Mouse (Mus musculus) layer of hippocampus, adult 8-10 months (tissue): ENCODE results near the gene Wfdc18. TPM values are rescaled to one million over a fixed set of nuclear protein-coding genes. Genes with fewer than 3 reads are reported as not detected.

Experiments
- DNase-seq, 2 experiments: peaks; one replicate each; pipeline ENCODE4 v3.0.0; 2022; ENCODE audit warnings: low spot score in 2 of 2
- total RNA-seq, 4 experiments: library from RNA; stranded (reverse); gene quantifications; 2 replicates each; pipeline ENCODE4 v1.2.4; 2022

Wfdc18 gene
- total RNA-seq, result not detected

DNA sequence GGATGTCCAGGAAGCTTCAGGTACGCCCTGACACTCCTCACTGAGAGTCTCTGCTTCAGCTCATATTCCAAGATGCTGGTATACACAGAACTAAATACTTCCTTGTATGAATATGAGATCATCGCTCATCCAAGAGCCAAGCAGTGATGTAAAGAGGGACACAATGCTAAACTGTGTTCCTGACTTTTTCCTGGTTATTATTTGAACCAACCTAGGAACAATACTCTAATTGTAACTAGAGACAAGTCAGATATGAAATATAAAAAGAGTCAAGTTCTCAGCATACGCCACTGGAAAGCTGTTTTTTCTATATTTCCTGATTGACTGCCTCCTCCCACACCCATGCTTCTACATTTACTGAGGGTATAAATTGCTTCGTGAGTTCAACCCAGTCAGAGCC lies at the start of gene Wfdc18:
Wfdc18 (plus strand) TSS at position 301 of the 400 bp plus-strand sequence.
- no peak for DNase-seq

DNA sequence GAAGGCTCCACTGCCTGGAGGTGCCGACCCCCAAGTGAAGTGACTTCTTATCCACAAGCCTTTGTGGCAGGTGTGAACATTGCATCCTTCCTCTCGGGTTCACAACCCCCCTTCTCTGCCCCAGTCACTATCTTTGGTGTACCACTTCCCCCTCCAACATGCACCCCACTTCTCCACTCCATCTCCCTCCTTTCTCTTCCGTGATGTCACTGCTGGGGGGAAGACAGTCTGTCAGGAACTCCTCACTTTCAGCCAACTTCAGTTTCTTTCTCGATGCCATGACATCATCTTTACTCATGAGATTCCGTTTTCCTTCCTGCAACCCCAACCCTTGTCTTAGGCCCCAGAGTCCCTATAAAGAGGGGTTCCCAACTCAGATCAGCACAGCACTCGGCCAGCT lies 46.6 kb upstream of the Wfdc18 start, which contains the start of gene Ccl4:
Ccl4 (plus strand) TSS at position 381 of the 400 bp plus-strand sequence.
- DNase-seq, result no peak

DNA sequence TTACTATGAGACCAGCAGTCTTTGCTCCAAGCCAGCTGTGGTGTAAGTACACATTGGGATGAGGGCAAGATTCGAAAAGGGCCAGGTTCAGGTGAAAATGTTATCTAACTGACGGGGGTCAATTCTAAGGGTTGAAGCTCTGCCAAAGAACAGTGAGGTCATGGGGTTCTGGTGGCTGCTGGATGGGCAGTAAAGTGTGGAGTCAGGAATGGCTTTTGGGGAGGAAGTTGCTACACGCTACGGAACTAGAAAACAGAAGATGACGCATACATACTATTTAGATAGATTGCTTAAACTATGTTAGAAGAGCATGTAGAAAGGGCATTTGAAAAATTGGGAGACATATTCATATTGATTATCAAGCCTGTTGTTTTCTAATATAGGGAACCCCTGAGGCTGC lies 45.3 kb upstream of the Wfdc18 start:
- no peak for DNase-seq

DNA sequence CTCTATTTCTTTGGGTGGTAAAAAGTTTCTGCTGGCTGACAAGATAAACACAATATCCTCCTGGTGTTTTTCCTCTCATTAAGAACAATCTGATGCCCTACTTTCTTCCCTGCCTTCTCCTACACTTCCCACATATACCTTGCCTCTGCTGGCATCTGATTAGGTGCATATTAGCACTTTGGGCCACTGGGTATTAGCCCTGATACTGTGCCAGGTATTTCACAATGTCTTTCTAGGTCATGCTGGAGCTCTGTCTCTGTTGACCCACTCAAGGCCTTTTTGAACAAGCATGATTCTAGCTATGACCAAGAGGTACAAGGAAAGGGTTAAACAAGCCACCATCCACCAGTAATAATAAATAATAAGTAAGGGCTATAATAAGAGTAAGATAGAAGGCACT lies 37.1 kb upstream of the Wfdc18 start:
- no peak for DNase-seq

DNA sequence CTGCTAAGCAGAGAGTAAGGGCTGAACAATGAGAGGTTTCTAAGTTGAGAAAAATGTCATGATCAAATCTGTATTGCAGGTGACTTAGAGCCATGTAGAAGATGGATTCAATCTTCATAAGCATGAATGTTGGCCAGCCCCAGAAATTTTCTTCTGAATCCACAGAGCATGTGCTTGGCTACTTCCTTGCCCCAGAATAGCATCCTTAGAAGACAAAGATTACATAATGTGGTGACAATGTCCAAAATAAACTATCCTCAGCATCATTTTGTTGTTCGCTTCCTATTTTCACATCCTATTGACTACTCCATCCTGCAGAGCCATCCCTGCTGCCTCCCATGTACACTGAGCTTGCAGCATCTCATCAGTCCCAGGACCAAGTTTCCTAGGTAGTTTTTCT lies 33.1 kb upstream of the Wfdc18 start:
- no peak for DNase-seq

DNA sequence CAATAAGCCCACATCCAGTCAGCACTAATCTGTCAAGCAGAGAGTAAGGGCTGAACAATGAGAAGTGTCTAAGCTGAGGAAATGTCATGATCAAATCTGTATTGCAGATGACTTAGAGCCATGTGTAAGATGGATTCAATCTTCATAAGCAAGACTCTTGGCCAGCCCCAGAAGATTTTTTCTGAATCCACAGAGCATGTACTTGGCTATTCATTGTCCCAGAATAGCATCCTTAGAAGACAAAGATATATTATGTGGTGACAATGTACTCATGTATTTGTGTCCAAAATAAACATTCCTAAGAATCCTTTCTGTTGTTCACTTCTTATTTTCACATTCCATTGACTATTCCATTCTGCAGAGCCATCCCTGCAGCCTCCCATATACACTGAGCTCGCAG lies 18.9 kb upstream of the Wfdc18 start:
- no peak for DNase-seq

DNA sequence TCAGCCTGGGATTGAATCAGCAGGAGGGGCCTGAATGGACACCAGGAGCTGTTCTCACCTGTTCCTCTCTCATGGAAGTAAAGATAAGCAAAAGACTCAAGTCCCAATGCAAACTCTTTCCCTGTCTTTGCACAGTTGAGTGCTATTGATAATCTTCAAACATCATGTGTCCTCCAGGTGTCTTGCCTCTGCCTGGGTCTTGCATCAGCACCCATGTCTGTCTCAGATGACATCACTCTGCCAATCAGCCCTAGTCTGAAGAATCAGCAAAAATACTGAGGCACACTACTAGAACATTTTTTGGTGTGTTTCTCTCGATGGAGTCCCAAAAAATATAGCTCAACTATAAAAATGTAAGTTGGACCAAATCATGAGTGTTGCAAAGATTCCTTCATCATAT lies 16.8 kb upstream of the Wfdc18 start:
- DNase-seq, result no peak

DNA sequence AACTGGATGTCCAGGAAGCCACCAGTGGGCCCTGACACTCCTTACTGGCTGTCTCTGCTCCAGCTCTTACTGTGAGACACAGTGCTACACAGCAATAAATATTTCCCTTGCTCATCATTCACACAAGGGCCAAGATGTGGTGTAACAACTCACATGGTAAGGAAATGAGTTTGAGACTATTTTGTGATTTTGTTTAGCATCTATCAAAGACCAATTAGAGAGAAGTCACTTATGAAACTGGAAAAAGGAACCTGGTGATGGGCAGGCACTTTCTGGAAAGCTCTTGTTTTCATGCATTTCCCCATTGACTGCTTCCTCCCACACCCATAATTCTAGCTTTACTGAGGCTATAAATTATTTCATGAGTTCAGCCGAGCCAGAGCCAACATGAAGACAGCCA lies 5.1 kb upstream of the Wfdc18 start, which contains the start of gene Wfdc17:
Wfdc17 (plus strand) TSS at position 287 of the 400 bp plus-strand sequence.
- no peak for DNase-seq

DNA sequence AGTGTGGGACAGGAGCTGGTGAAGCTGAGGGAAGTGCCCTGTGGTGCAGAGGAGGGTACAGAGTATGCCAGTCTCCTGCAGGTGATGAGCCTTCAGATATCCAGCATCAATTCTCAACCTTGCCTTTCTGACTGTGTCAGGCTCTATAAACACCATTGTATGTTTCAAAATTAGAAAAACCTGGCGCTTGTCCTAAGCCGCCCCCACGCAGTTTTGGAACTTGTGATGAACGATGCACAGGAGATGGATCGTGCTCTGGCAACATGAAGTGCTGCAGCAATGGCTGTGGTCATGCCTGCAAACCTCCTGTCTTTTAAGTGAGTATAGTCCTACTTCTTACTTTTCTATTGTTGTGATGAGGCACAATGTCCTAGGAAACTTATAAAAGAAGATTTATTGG lies 868 bp downstream of the Wfdc18 start:
- DNase-seq, result peak; percentile 7 to 19

DNA sequence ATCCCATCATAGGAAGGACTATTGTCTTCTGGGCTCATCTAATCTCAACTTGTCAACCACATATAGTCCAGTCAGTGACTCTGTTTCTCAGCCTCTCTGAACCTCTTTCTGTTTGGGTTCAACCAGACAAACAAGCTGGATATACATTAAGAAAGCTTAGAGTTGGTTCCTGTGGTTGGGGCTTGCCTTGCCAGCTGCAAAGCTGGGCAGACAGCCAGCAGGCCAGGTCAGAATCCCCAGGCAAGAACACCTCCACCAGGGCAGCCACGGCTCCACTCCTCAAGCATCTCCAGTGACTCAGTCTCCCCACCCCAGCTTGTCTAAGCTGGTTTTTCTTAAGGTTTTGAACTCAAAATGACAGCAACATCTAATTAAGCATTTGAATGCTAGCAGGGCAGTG lies 3.9 kb downstream of the Wfdc18 start:
- no peak for DNase-seq

DNA sequence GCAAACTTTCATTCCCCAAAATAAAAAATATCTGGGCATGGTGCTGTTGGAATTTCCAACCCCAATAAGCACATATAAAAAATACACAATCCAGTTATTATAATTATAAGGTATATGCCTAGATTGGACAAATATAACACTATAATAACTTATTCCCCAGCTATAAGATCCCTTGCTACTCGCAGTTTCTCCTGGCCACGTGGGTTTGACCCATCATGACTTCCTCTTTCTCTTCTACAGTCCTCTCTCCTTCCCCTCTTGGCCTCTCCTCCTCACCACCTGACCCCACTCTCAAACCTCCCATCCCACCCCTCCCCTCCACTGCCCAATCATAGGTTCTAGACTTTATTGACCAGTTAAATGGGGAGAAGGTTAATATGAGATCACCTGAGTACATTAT lies 5.1 kb downstream of the Wfdc18 start:
- no peak for DNase-seq

DNA sequence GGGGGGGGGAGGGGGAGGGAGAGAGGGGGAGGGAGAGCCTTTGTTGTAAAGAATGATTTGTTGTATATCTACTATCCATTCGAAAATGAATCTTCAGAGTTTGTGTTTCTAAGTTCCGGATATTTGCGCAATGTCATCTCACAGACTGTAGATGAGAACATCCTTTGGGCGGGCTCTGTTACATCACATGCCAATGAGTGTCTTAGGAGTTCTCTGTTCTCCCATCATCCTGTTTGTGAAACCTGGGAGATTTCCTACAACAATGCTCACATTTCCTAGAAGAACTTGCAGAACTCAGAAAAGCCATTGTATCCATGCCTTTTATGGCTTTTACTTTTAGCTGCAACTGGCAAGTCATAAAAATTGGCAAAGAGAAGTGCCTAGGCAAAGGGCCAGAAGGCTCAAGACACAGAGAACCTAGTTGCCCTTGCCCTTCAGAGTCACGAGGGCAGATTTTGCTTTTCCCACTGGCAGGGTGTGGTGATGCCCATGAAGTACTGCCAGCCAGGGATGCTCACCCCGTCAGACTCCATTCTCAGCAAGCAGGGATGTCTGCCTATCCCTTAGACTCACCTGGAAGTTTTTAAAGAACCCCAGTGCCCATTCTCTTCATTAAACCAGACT lies 8.3 kb downstream of the Wfdc18 start:
- no peak for DNase-seq

DNA sequence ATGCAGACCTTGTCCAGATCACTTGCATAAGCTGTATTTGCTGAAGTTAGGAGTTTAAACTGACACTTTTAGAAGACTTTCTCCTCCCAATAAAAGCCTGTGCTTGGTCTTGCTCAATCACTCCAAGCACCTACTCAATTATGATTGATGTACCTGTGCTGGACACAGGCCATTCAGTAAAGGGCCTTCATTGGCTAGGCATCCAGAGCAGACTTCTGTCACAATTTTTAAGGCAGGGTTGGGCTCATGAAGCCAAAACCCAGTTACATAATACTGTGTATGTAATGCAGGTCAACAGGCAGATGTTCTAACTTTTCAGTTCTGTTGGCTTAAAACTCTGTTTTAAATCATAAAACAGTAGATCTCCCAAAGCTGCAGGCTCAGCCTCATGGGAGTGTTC lies 12.0 kb downstream of the Wfdc18 start:
- no peak for DNase-seq

DNA sequence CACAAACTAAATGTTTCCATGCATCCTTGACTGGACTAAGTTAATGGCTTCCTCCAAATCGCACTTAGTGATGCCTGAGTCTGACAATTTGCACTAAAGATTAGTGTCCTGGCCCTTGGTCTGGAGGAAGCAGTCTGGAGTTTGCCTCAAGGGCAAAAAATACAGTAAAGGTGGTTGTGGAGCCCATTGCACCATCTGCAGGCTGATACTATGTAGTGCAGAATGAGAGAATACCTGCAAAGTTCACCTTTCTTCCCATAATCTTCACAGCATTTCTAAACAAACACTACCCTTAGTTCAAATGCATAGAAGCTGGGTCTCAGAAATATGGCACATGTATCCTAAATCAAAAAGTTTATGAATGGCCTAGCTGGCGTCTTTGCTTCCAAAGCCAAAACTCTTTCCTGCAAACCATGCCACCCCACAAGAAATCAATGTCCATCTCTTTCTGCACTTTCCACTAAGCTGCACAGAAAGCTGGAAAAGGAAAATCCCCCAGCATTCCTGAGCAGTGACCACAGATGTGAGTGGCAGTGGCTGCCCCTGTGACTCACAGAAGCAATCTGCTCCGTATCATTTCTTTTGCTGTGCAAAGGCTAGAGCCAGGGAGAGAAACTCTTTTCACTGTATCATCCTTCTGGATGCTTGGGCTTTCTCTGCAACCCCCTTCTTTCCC lies 20.1 kb downstream of the Wfdc18 start:
- DNase-seq, result no peak

DNA sequence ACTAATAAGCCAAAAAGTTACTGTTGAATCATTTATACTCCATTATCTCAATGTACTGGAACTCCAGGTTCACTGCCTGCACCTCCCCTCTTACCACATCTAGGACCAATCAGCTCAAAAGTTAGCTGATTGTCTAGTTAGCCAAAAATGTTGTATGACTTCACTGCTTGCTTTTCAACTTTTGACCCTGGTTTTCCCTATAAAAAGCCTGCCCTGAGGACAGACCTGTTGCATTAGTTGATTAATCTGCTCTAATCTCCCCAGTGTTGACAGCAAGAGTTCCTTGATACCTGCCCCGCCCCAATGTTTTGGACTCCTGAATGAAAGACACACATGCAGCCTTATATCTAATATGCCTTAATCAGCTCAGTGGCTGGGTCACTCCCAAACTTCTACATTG lies 22.3 kb downstream of the Wfdc18 start:
- no peak for DNase-seq

DNA sequence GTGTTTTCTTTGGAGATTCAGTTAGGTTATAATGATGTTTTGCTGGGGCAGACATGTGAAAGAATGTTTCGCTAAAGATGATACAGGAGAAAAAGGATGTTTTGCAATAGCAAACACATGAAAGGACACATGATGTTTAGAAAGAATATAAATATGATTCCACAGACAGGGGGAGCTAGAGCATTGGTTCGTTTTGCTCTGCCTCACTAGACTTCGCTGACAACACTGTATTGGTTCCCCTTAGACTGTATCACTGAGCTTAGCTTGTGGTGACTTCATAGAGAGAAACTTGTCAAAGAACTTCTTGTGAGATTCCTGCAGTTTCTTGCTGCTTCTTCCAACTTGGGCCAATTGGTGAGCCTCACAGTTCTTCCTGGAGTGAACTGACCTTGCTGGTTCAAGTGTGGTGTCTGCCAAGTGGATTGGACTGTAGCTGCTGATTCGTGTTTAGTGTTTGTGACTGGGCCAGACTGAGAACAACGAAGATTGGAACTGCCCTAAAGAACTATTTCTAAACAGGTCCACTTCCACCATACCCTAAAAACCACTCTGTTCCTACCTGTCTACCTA lies 24.3 kb downstream of the Wfdc18 start:
- DNase-seq, result no peak

DNA sequence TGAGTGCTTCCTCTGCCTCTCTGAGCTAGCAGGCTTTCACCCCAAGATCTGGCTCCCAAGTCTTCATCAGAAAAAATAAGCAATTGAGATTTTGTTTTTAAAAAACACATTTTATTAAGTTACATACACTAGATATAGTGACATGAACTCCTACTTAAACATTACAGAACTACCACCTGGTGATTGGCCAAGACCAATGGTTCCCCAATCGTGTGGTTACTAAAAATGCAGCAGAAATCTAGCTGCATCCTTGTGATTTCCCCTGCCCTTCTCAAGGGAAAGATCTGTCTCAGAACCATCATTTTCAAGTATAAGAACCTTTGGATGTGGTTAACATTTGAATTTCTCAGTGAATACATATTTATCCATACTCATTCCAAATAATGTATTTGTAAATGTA lies 25.4 kb downstream of the Wfdc18 start:
- no peak for DNase-seq

DNA sequence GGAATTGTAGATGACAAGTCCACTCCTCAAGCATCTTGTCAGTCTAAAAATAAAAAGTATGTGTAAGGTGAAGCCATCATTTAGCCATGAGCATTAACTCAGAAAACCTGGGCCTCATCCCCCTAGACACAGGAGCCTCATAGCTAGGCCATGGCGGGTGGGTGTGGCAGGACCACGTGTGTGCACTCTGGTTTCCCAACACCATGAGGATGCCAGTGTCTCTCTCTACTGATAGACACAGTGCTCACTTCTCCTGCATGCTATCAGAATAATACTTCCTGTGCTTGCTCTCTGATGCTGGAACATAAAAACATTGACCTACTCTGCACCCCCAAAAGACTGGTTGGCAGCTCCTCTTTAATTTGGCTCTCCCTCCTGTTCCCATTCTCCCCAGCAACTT lies 27.1 kb downstream of the Wfdc18 start:
- DNase-seq, result no peak

DNA sequence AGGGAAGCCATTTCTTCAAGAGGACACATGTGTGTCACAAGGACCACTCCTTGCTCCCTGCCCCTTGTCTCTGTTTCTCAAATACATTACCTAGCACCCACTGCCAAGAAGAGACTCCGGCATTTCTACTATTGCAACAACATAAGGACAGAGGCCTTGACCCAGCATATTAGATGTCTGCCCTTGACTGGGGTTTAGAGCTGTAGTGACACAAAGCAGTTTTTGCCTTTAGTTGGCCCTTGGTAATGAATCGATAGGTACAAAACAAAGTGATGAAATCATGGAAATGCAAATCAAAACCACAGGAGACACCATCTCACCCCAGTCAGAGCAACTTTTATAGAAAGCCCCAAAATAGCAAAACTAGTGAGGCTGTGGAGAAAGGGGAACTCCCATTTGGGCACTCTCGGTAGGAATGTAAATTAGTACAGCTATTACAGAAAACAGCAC lies 28.3 kb downstream of the Wfdc18 start:
- DNase-seq, result no peak

DNA sequence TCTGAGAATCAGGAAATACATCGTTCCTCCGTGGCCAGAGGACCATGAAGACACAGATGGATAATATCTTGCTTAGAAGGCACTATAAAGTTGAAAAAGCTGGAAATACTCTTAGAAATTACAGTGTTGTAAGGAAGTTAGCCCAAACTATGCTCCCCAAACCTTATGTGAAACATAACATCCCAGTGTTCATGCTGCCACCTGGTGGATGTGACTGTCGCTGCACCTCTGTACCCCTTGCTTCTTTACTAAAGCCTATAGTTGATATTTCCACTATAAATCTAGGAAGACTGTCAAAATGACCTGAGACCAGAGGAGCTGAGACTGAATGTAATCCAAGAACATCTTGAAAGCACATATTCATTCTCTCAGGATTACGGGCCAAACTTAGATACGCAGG lies 30.4 kb downstream of the Wfdc18 start:
- peak; percentile 43 to 88 for DNase-seq

DNA sequence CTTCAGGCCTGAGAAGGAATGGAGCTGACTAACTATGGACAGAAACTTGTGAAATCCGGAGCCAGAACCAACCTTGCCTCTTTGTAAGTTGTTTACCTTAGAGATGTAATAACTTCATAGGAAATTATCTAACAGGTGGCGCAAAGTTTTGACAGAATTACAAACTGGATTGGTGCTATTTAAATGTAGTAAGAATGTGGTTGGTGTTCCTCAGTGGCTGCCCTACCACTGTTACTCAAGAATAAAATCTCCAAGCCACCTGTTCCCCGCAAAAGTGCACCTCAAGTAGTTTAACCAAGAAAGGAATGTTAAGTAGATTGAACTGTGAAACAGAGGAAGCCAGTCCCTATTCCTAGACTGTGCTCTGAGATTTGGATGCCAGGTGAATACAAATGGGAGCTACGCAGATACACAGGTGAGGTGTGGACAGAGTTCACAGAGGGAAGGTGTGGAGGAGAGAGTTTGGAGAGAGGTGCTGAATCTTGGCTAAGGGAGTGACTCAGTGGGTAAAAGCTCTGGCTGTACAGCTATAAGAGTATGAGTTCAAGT lies 31.7 kb downstream of the Wfdc18 start:
- DNase-seq, result no peak

DNA sequence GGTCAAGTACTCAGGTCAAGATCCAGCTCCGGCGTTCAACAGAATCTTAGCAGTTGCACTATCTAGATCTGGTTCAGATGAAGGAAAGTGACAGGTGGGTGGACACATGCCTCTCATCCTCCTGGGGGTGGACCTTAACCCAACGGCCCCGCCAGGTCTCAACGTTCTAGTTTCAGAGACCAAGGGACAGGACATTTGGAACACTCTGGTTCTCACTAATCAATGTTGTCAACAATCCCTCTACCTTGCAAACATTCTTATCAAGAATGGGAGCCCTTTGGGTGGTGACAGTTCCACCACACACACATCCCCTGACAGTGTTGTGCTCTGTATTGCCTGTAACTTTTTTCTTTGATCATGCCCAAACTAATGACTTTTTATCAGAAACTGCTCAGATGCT lies 33.0 kb downstream of the Wfdc18 start:
- no peak for DNase-seq
